Mouse (Mus musculus) kidney, adult 9 months (tissue): ENCODE results near the gene Gm49776.
A peak's percentile ranks its signal among the peaks of the same experiment; 100 is the strongest.
"Not testable (repeated sequence)": the region's sequence is repeated elsewhere in the genome, so short reads cannot be mapped to it uniquely, and the experiment has no call there.

Experiments used
- DNase-seq: peaks from one replicate; pipeline ENCODE4 v3.0.0; 2022

The Gm49776 gene

GRCm38 (mm10) chr16:18258221-18258620 is at the start of gene Gm49776:
Gene Gm49776, minus strand, starts transcription at chr16:18258321.
- DNase-seq: no peak

- not testable (repeated sequence) for DNase-seq
Observed at GRCm38 (mm10) chr16:18289614-18290013, 31.5 kb upstream of the Gm49776 start.

DNA sequence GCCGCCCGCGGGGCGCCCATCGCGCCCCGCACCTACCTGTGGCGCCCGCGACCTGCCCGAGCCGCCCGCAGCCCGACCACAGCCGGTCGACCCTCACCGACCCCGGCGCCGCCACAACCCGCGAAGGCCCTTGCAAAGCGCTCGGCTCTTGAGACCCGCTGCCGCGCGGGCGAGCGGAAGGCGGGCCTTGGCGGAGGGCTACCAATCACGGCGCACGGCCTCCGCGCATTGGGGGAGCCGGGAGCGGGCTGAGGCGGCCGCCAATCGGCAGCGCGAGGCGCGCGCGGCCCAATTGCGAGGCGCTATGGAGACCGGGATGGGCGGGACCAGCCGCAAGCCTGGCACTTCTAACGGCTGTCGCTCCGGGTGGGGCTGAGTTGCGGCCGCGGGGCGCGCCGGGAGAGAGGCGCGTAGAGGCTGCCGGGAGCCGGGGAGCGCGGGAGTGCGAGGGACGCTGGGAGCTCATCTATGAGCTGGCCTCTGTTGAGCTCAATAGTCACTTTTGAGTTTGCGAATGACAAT is 31.0 kb upstream of the Gm49776 start, which contains the start of gene Dgcr8:
TSS of gene Dgcr8 (minus strand) at position 180 of the 522 bp plus-strand sequence.
- peak; percentile 98 for DNase-seq

- DNase-seq: no peak
Observed at GRCm38 (mm10) chr16:18288581-18289061, 30.5 kb upstream of the Gm49776 start.

DNA sequence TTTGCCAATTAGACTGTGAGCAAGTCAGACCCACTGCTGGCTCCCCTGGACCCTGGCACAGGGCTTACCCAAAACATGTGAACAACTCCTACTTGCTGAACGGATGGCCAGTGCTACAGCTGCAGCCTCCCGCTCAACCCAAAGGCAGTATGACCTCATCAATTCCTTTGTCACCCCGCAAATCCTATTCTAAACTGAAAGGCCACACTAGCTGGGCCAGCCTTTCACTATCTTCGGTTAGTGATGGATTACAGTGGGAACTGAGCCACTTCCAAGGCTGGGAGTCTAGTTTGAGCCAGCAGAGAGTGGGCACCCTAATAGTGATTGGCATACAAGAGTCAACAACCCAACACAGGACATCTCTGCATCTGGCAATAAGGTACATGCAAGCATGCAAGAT is 30.0 kb upstream of the Gm49776 start:
- DNase-seq: no peak

GRCm38 (mm10) chr16:18275166-18275565 is 17.0 kb upstream of the Gm49776 start:
- DNase-seq: no peak

DNA sequence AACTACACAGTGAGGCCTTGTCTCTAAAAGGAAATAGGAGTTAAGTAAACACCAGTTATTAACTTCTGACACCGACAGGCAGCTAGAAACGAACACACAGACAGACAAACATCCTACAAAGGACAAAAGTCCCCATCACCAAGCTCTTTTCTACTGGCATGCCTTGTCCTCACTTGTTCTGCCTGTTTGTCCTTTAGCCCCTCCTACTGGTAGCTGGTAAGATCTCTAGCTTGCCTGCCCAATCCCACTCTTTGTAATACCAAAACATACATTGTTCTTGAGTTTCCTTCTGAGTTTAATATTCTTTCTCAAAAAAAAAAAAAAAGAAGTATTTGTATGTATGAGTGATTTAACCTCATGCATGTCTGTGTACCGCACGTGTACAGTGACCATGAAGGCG is 10.1 kb upstream of the Gm49776 start:
- no peak for DNase-seq

DNA sequence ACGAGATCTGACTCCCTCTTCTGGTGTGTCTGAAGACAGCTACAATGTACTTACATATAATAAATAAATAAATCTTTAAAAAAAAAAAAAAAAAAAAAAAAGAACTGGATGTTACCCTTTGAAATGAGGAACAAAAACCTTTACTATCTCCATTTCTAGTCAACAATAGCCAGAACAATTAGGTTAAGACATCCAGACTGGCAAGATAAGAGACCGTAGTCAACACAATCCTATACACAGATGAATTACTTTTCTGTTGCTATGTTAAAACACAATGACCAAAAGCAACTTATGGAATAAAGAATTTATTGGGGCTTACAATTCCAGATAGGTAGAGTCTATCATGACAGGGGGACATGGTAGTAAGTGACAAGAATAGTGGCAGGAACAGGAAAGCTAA is 6.9 kb upstream of the Gm49776 start:
- no peak for DNase-seq

- no peak for DNase-seq
Observed at GRCm38 (mm10) chr16:18253866-18254265, 4.3 kb downstream of the Gm49776 start.

GRCm38 (mm10) chr16:18252736-18253135 is 5.4 kb downstream of the Gm49776 start:
- no peak for DNase-seq

DNA sequence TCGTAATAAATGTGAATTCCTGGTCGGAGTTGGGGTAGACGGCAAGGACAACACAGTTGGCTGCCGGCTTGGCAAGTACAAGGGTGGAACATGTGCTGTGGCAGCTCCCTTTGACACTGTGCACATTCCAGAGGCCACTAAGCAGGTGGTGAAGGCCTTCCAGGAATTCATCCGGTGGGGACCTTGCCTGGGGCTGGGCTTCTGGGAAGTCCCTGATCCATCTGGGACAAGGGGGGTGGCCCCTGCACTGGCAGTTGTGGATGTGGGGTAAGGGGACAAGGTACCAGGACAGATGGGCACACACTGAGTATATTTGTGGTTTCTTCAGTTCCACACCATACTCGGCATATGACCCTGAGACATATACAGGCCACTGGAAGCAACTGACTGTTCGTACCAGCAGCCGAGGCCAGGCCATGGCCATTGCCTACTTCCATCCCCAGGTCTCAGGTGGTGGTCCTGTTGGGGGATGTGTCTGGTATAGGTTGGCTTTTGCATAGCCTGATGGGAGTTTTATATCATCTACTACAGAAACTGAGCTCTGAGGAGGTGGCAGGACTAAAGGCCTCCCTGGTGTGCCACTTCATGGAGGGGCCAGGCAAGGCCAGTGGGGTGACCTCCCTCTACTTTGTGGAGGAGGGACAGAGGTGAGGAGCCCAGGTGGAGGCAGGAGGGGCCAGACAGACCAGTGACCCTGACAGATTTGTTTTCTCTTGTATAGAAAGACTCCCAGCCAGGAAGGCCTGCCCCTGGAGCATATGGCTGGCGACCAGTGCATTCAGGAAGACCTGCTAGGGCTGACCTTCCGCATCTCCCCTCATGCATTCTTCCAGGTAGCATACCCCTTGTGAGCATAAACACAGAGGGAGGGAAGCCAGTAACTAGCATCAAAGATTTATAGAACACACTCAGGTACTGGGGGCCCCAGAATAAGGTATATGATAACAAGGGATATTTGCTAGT is 7.0 kb downstream of the Gm49776 start:
- no peak for DNase-seq

GRCm38 (mm10) chr16:18250231-18250630 is 7.9 kb downstream of the Gm49776 start:
- no peak for DNase-seq

- peak; percentile 38 for DNase-seq
Observed at GRCm38 (mm10) chr16:18249364-18249967, 8.7 kb downstream of the Gm49776 start.

DNA sequence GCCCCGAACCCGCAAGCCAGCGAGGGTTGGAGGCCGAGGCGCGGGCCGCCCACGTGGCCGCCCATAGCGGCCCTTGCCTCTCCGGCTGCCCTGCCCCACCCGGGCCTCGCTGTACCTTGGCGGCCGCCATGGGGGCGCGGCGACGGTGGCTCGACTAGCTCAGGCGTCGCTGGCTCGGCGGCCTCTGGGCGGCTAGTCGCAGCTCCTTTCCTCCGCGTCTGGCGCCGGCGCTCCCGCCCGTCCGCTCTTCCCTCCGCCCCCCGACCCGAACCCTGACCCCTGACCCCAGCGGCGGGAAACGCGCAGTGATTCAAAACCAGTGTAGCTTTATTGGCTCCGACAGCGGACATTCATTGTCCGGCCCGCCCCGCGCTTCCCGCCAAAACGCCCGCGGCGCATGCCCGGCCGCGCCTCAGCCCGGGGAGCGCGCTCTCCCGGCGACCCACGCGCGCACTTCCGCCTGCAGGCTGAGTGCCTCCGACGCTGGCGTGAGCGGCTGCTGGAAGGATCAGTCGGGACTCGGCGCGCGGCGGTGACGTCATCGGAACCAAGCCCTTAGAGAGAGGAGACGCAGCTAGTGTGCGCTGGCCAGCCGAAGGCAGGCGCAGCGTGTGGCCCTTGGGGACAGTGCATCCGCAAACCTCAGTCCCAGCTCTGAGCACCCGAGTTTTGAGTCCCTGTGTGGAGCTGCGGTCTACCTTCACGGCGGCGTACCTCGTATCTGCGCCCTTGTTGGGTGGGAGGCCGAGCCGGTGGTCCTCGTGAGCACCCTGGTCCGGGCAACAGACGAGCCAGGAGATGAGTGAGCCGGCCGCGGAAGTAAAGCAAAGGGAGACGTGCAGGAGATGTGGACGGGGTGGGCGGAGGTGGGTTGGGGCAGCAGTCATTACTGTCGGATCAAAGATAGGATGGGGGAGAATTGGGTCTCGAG is 9.4 kb downstream of the Gm49776 start, which contains the start of the genes Trmt2a and Ranbp1:
TSS of gene Trmt2a (plus strand) at position 247 of the 931 bp plus-strand sequence.
TSS of gene Ranbp1 (minus strand) at position 300 of the 931 bp plus-strand sequence.
- DNase-seq: peak; percentile 98

GRCm38 (mm10) chr16:18247521-18248399 is 10.4 kb downstream of the Gm49776 start:
- DNase-seq: no peak

DNA sequence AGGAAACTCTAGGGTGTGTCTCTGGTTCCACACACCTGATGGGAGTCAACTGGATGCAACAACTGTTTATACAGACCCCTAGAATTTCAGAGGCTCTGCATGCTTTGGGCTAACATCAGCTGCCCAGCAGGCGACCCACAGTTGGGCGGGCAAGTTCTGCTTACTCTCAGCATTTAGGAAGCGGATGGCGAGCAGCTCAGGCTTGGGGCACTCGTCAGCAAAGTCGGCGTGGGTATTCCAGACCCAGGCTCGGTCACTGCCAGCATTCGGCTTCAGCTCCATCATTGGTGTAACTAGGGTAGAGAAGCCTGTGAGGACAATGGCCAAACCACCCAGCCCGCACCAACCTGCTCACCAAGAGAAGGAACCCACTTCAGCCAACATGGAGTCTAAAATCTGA is 16.5 kb downstream of the Gm49776 start:
- no peak for DNase-seq

GRCm38 (mm10) chr16:18236676-18237501 is 21.2 kb downstream of the Gm49776 start:
- DNase-seq: no peak

DNA sequence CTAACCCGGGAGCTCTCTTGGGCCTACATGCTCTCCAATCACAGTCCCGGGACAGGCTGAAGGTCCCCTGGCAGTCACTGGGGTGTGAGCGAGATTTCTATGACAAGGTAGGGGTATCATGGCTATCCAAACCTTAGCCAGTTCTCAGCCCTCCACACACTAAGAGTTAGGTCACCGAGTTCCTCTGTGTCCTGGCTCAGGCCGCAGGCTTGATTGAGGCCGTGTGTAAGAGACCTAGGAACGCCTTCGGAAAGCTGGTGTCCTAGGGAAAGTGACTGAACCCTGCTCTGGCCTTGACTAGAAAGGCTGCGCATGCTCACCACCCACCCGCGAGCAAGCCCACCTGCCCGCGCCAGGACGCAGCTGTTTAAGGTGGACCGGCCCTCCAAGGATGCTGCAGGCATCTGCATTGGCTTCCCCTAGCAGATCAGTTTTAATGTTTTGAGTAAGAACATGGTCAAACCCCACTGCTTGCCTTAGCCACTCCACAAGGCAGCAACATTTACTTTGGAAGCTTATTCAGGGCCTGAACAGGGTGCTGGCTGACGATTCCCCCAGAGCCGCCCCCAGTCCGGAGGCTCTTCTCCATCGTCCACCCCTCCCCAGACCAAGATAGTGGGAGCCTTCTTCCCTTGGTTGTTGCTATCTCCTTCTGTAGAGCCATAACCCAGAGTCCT is 22.6 kb downstream of the Gm49776 start:
- peak; percentile 71 for DNase-seq

DNA sequence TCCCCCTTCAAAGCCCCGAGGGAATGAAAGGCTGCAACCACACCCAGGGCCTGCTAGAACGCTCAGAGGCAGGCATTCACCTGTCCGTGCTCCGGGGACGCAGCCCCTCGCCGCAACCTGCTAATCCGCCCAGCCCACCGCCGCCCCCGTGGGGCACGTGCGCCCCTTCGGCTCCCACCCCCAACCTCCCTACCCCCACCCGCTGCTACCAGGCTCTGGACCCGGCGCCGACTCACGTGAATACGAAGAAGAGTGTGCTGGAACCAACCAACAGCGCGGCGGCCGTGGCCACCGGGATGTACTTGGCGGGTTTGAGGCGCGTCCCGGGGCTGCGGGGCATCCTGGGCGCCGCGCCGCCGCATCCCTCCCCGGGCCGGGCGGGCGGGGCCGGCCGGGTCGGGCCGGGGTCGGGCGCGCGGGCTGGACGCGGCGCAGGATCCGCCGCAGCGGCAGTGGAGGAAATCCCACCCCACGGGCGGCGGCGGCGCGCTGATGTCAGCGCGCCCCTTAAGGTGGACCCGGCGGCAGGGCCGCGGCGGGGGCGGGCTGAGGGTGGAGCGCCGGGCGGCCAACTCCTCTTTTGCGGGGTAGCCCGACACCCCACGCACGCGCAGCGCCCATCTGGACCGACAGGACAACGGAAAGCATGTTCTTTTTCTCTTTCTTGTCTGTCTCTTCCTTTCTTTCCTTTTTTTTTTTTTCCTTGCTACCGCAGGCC is 23.3 kb downstream of the Gm49776 start, which contains the start of gene Zdhhc8:
TSS of gene Zdhhc8 (minus strand) at position 466 of the 718 bp plus-strand sequence.
- peak; percentile 35 for DNase-seq
